19 mouse cellular contexts compared by ENCODE assay signal in the genomic region with DNA sequence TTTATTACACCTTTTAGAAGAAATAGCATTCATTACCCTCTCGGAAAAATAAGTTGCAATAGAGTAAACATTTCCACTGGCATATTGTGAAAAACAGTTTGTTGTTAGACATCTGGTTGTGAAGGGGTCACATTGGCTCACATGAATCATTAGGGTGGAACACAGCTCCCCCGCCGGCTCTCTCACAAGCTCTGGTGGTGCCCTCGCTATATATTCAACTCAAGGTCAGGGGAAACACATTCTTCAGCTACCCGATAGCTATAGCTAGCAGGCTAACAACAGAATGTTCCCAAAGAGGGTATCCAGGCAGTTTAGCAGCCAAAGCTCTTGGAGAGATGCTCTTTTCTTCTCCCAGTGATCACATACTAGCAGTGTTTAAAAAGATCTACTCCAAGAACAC.
DNase-seq lines count a peak whose midpoint lies in the region; ATAC-seq and TF ChIP-seq lines count a peak whose summit lies in the region.
"Had no signal": no experiment of that assay in that cellular context is flagged by ENCODE, and none has a peak within 500 bp of the region (broad histone marks: within the 10 kb centered on the region; RNA-seq: fewer than 3 reads in every experiment).

No protein-coding gene starts in this region.

- H3K4me3 ChIP-seq in hindbrain, embryonic 14.5 days (replicated peaks; ENCODE audit: low read length): no peak overlapping the region
- no peak overlapping the region for H3K4me3 ChIP-seq in hindbrain, embryonic 10.5 days
- H3K4me3 ChIP-seq in midbrain, postnatal 0 days (ENCODE audit: low read depth, low read length): no peak overlapping the region
- no peak overlapping the region for H3K4me3 ChIP-seq in midbrain, embryonic 11.5 days (ENCODE audit: low read depth, low read length)
- H3K4me3 ChIP-seq: embryonic facial prominence, embryonic 12.5 days; forebrain, embryonic 15.5 days; left cerebral cortex, adult 2 months; liver, embryonic 12.5 days had no signal

- H3K9me3 ChIP-seq in hindbrain, embryonic 14.5 days (ENCODE audit: control insufficient read depth, low read length): no peaks in the 10 kb centered on the region
- no peaks in the 10 kb centered on the region for H3K9me3 ChIP-seq in hindbrain, embryonic 10.5 days
- H3K9me3 ChIP-seq in midbrain, postnatal 0 days (ENCODE audit: low read length): no peaks in the 10 kb centered on the region
- no peaks in the 10 kb centered on the region; the same call in 1 of the 2 replicates for H3K9me3 ChIP-seq in midbrain, embryonic 11.5 days (ENCODE audit: control insufficient read depth, low read length)
- H3K9me3 ChIP-seq: forebrain, embryonic 15.5 days had no signal

- ATAC-seq in hindbrain, embryonic 14.5 days (ENCODE audit: low FRiP score): no peak
- no peak for ATAC-seq in midbrain, postnatal 0 days (ENCODE audit: low FRiP score)
- ATAC-seq in midbrain, embryonic 11.5 days (ENCODE audit: low FRiP score): no peak
- ATAC-seq: forebrain, embryonic 15.5 days; inflammation-experienced regulatory T-cells, adult 6 months; liver, embryonic 12.5 days had no signal

- peak; percentile 53 for DNase-seq in embryo, embryonic 10.5 days (ENCODE audit: low spot score)
- DNase-seq in embryo, embryonic 10 days (ENCODE audit: low spot score): no peak
- peak; percentile 27 for DNase-seq in hindbrain, embryonic 14.5 days (ENCODE audit: low spot score)
- no peak for DNase-seq in hindbrain, embryonic 10.5 days (ENCODE audit: low spot score)
- DNase-seq in midbrain, postnatal 0 days (ENCODE audit: low spot score): peak; percentile 22
- no peak for DNase-seq in midbrain, embryonic 11.5 days (ENCODE audit: low spot score, missing footprints)
- no peak for DNase-seq in thymus, postnatal 36 days
- no peak for DNase-seq in thymus, postnatal 10 days (ENCODE audit: low spot score in 2 of 2)
- DNase-seq: adrenal gland, postnatal 10 days; cerebellum, adult 11 months; cerebellum, postnatal 14 days; kidney, adult 8-10 months; thymus, adult 18-20 months had no signal

- peaks cover 18% of the 10 kb centered on the region; the same call in 1 of the 2 replicates for H3K4me1 ChIP-seq in hindbrain, embryonic 14.5 days (replicated peaks; ENCODE audit: control insufficient read depth, insufficient read depth, low read length)
- no peaks in the 10 kb centered on the region for H3K4me1 ChIP-seq in hindbrain, embryonic 10.5 days (replicated peaks)
- H3K4me1 ChIP-seq in midbrain, postnatal 0 days (ENCODE audit: insufficient read depth, low read length): peaks cover 6% of the 10 kb centered on the region; the same call in 1 of the 2 replicates
- no peaks in the 10 kb centered on the region for H3K4me1 ChIP-seq in midbrain, embryonic 11.5 days (ENCODE audit: control insufficient read depth, insufficient read depth, low read length)
- H3K4me1 ChIP-seq: liver, embryonic 12.5 days had no signal

- H3K4me2 ChIP-seq in hindbrain, embryonic 14.5 days (replicated peaks): no peak overlapping the region
- no peak overlapping the region for H3K4me2 ChIP-seq in midbrain, postnatal 0 days (ENCODE audit: low read depth, low read length, poor library complexity, severe bottlenecking)
- H3K4me2 ChIP-seq in midbrain, embryonic 11.5 days: no peak overlapping the region
- H3K4me2 ChIP-seq: embryonic facial prominence, embryonic 12.5 days; forebrain, embryonic 15.5 days; liver, embryonic 12.5 days had no signal

- H3K27ac ChIP-seq in hindbrain, embryonic 14.5 days: no peak overlapping the region
- no peak overlapping the region for H3K27ac ChIP-seq in hindbrain, embryonic 10.5 days
- no peak overlapping the region for H3K27ac ChIP-seq in midbrain, postnatal 0 days (ENCODE audit: low read depth, low read length)
- no peak overlapping the region for H3K27ac ChIP-seq in midbrain, embryonic 11.5 days (ENCODE audit: low read depth, low read length)
- H3K27ac ChIP-seq: embryonic facial prominence, embryonic 12.5 days; forebrain, embryonic 15.5 days; left cerebral cortex, adult 2 months; liver, embryonic 12.5 days had no signal

- no peaks in the 10 kb centered on the region for H3K36me3 ChIP-seq in hindbrain, embryonic 14.5 days (replicated peaks; ENCODE audit: control insufficient read depth, insufficient read depth)
- H3K36me3 ChIP-seq in hindbrain, embryonic 10.5 days: no peaks in the 10 kb centered on the region
- no peaks in the 10 kb centered on the region for H3K36me3 ChIP-seq in midbrain, postnatal 0 days (ENCODE audit: insufficient read depth, low read length)
- no peaks in the 10 kb centered on the region for H3K36me3 ChIP-seq in midbrain, embryonic 11.5 days (ENCODE audit: control insufficient read depth, insufficient read depth, low read length)
- H3K36me3 ChIP-seq: embryonic facial prominence, embryonic 12.5 days; forebrain, embryonic 15.5 days; liver, embryonic 12.5 days had no signal

- no peak overlapping the region for H3K9ac ChIP-seq in hindbrain, embryonic 14.5 days
- H3K9ac ChIP-seq in midbrain, postnatal 0 days (replicated peaks; ENCODE audit: low read length, poor library complexity, severe bottlenecking): no peak overlapping the region
- H3K9ac ChIP-seq in midbrain, embryonic 11.5 days (ENCODE audit: low read length): no peak overlapping the region
- H3K9ac ChIP-seq: embryonic facial prominence, embryonic 12.5 days; forebrain, embryonic 15.5 days; liver, embryonic 12.5 days had no signal

- 33% methylated on average over 5 of the region's 5 CpGs for WGBS in hindbrain, embryonic 14.5 days
- WGBS in hindbrain, embryonic 10.5 days: 58% methylated on average over 5 of the region's 5 CpGs
- 63% methylated on average over 5 of the region's 5 CpGs for WGBS in midbrain, postnatal 0 days
- WGBS in midbrain, embryonic 11.5 days: 67% methylated on average over 5 of the region's 5 CpGs

- H3K27me3 ChIP-seq in hindbrain, embryonic 14.5 days (ENCODE audit: control insufficient read depth, insufficient read depth, low read length): no peaks in the 10 kb centered on the region
- H3K27me3 ChIP-seq in hindbrain, embryonic 10.5 days (ENCODE audit: insufficient read depth, poor library complexity, severe bottlenecking): no peaks in the 10 kb centered on the region
- no peaks in the 10 kb centered on the region for H3K27me3 ChIP-seq in midbrain, postnatal 0 days (ENCODE audit: insufficient read depth, low read length)
- H3K27me3 ChIP-seq in midbrain, embryonic 11.5 days (ENCODE audit: control insufficient read depth, insufficient read depth, low read length): no peaks in the 10 kb centered on the region
- H3K27me3 ChIP-seq: CH12.LX; embryonic facial prominence, embryonic 12.5 days; forebrain, embryonic 15.5 days; liver, embryonic 12.5 days had no signal

- no peak for TF ChIP-seq CTCF in midbrain, postnatal 0 days (IDR thresholded peaks at IDR 0.05)

Comparison
In these comparisons a context has a peak if more than half of its experiments do, and no peak if none do; other contexts are left out.
1. DNase-seq: peak in embryo, embryonic 10.5 days (single experiment), hindbrain, embryonic 14.5 days (single experiment) and midbrain, postnatal 0 days (single experiment); none in embryo, embryonic 10 days (single experiment), hindbrain, embryonic 10.5 days (single experiment), midbrain, embryonic 11.5 days (single experiment), thymus, postnatal 36 days (0 of 2) and thymus, postnatal 10 days (0 of 2).